Mouse (Mus musculus): ENCODE measurements around the gene Macf1. TPM values are rescaled to one million over a fixed set of nuclear protein-coding genes. Genes with fewer than 3 reads are reported as not detected.
"Not testable (repeated sequence)": the region's sequence is repeated elsewhere in the genome, so short reads cannot be mapped to it uniquely, and the experiment has no call there.

The Macf1 gene
- total RNA-seq, 2 experiments from 2014 or later = 230 to 254 TPM

DNA sequence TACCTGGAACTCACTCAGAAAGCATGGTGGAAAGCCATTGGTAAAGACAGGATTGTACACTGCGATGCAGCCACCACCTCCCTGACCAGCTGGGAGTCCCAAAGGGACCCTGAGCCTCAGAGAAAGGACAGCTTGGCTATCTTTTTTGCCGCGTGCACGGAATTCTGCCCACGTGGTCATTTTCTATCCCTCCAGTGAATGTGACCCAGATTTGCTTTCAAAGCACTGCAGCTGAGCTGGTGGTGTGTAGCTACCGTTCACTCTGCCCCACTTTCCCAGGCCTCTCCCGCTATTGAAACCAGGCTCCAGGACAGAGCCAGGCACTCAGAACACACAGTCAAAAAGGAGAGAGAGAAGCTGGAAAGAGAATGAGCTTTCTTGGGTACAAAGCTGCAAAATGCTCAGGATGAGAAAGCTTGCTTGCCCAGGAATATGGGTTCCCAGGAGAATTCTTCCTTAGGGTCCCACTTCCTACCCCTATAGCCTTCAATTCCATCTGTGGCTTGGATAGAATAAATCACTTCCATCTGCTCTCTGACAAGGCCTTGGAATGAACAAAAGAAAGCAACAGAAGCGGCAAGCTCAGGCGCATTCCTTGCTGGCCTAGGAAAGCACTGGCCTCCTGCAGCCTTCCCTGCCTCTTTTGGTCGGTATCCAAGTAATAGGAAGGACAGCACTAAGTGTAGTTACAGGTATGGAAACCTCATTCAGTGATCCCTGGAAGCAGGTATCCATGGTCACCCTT lies 6.9 kb downstream of the Macf1 start:
- DNase-seq (ENCODE audit: low spot score) = no peak
- intact Hi-C loops (cut with DNase I) = loop anchor here (10.0 kb wide), 1 partner anchor 372 kb away; no protein-coding TSS in a partner anchor

DNA sequence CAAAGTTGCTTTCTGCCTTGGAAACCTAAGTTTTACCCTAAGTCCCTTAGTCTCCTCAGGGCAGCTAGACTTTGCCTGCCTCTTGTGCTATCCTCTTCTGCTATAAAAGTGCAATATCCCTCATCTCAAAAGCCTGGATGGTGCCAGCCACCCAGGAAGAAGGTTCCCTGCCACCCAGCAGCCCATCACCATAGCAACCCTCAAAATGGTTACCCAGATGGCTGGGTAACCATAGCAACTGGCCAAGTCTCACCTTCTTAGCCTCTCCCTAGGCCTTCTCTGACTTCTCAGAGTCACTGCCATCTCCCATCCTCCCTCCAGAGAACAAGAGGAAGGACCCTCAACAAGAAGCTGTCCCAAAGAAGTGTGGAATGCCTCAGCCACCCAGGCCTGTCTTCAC lies 13.6 kb downstream of the Macf1 start:
- DNase-seq (ENCODE audit: low spot score) = no peak
- intact Hi-C loops (cut with DNase I) = loop anchor here (10.0 kb wide), 1 partner anchor 366 kb away; no protein-coding TSS in a partner anchor

DNA sequence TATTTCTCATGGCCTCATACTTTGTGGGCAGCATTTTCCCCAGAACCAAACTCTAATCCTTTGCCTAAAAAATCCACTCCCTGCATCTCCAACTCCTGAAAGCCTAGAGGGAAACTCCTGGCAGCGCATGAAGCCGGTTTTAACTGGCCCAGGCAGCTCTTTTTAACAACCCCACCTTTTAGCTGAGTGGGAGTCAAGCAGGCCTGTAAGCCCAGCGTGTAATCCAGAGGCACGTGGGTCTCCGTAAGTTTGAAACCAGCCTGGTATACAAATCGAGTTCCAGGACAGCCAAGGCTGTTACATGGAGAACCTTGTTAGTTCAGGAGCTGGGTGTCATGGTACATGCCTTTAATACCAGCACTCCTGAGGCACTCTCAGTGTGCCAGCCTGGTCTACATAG lies 14.5 kb downstream of the Macf1 start:
- no peak for DNase-seq (ENCODE audit: low spot score)
- intact Hi-C loops (cut with DNase I) = loop anchor here (10.0 kb wide), 2 partner anchors 205 to 365 kb away; no protein-coding TSS in a partner anchor

DNA sequence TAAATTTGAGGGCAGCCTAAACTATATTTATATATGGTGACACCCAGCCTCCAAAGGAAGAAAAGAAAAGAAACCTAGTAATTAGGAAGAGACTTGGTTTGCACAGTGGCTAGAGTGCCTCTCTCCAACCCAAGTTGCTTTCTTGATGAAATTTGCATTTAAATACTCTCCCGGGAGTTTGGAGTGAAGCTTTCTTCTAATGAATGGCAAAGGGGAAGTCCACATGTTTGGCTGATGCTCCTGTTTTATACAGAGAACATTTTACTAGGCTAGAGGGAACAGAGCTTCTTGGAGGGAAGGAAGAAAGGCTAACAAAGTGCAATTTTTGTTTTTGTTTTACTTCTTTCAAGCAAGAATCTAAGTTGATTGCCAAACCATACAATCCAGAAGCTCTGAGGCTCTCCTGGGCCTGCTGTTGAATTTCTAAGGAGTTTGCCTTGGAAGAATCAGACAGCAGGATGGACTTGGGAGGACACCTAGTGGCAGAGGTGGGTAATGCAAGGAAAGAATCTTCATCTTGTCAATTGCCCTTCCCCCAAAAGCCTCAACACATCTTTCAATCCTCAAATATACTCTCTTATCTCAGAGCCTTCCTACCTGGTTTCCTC lies 16.8 kb downstream of the Macf1 start:
- intact Hi-C loops (cut with DNase I) = loop anchor here (1.0 to 10.0 kb wide), 3 partner anchors 79 to 203 kb away; no protein-coding TSS in a partner anchor

DNA sequence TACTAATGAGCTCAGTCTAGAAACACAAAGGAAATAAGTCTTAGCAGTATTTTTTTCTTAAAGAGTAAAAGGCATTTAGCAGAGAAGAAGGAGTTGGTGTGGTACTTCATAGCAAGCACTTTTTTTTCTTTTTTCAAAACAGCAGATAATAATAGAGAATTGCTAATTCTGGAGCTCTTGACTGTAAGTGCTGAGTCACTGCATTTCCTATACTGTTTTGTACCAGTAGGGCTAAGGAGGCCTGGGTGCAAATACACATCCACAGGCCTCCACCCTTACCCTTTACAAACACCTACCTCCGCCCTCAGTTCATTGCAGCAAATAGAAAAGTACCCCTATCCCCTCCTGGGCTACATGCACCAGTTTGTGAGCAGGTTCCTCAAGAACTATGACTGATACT lies 17.6 kb downstream of the Macf1 start:
- intact Hi-C loops (cut with DNase I) = loop anchor here (10.0 kb wide), 1 partner anchor 202 kb away; no protein-coding TSS in a partner anchor
- no peak for DNase-seq (ENCODE audit: low spot score)

More for the DNA sequence above, 16.8 kb downstream of the Macf1 start:
- peak; percentile 35 for DNase-seq (ENCODE audit: low spot score)

DNA sequence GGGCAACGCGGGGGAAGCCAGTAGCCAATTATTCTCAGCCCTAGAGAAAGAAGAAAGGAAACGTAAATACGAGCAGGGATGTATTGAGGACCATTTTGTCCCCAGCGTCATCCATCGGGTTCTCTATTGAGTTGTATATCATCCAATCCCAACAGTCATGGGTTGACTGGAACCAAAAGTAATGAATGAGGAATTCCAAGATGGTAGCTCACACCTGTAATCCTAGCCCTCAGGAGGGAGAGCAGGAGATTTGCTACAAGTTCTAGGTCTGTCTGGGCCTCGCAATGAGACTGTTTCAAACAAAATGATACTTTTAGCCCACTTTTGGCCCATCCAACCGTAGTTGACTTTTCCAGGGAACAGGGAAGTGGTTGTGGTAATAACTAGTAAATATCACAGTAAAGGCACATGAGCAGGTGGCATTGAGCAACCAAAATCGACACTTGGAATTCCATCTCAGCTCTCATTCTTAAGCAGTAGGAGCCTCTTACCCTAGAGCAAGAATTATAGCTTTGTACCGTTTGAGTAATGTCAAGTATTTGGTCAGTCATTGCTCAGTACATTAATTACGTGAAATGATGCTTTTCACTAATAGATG lies 18.4 kb downstream of the Macf1 start:
- intact Hi-C loops (cut with DNase I) = loop anchor here (10.0 kb wide), 1 partner anchor 201 kb away; no protein-coding TSS in a partner anchor
- DNase-seq (ENCODE audit: low spot score) = no peak

DNA sequence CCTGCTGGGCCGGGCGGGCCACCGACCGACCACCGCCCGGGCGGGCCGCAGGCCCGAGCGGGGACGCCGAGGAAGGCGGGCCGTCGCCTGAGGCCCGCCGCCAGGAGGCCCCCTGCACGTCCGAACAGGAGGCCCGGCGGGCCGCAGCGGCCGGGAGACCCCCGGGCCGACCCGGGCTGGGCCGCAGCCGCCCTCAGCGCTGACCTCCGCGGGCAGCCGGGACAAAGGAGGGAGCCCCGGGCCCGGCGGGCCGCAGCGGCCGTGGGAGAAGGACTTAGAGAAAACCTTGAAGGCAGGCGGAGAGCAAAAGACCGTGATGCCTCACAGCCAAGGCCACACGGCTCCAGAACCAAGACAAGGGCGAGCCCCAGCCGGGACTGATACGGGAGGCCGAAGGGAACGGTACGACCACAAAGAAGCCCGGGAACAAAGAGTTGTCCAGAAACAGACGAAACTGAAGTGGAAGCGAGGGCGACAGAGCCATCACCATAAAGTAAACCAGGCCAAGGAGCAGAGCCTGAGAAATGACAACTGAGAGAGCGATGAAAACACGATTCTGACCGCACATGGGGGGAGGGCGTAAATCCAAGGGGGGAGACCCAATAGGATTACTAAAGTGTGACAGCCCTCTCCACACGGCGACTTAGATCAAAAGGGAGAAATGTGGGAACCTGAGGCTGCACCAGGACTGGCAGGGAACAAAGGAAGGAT lies 19.1 kb downstream of the Macf1 start:
- no peak for DNase-seq (ENCODE audit: low spot score)
- intact Hi-C loops (cut with DNase I) = loop anchor here (10.0 kb wide), 1 partner anchor 200 kb away; no protein-coding TSS in a partner anchor

DNA sequence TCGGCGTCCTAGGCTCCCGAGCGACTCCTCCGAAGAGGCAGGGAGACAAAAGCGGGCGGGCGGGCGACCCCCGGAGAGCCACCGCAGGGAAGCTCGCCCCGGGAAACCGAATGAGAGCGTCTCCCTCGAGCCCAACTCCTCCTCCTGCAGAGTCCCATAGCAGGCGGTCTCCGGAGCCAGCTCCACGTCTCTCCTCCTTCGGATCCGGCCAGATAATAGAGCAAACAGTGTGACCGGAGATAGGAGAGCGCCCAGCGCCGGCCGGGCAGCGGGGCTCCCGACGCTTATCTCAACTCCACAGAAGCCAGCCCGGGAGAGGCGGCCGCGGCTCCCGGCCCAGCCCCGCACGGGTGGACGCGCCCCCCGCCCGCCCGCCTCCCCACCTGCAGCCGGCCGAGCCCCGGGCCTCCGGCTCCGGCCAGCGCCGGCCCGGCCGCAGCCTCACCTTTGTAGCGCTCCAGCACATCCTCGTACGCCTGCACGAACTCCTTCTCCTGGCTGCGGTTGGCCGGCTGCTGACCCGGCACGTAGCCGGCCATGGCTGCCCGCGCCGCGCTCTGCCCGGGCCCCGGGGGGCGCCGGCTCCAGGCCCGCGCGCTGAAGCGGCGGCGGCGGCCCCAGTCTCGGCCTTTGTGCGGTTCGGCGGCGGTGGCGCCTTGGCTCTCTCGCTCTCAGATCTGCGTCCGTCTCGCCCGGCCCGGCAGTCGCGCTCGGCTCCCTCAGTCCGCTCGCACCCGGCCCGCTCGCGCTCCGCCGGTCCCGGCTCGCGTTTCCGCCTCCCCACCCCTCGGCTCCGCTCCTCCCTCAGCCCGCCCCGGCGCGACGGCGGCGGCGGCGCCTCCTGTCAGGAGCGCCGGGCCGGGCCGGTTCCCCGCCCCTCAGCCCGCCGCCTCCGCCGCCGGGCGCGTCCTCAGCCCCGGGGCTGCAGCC lies 19.9 kb downstream of the Macf1 start:
- intact Hi-C loops (cut with DNase I) = loop anchor here (10.0 kb wide), 1 partner anchor 199 kb away; no protein-coding TSS in a partner anchor
- DNase-seq (ENCODE audit: low spot score) = peak; percentile 72

DNA sequence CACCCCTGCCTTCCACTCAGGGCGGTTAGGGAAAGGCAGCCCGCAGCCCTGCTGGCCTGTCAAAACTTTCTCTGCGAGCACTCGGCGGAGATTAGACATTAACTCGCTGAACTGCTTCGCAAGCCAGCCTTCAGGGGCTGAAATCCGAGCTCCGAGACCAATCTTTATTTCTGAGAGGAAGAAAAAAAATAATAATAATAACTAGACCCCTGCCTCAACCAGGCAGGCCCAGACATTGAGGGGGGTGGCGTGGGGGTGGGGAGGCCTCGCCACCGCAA lies 20.5 kb downstream of the Macf1 start:
- intact Hi-C loops (cut with DNase I) = loop anchor here (1.0 to 10.0 kb wide), 2 partner anchors 30 to 199 kb away; no protein-coding TSS in a partner anchor
- DNase-seq (ENCODE audit: low spot score) = no peak

DNA sequence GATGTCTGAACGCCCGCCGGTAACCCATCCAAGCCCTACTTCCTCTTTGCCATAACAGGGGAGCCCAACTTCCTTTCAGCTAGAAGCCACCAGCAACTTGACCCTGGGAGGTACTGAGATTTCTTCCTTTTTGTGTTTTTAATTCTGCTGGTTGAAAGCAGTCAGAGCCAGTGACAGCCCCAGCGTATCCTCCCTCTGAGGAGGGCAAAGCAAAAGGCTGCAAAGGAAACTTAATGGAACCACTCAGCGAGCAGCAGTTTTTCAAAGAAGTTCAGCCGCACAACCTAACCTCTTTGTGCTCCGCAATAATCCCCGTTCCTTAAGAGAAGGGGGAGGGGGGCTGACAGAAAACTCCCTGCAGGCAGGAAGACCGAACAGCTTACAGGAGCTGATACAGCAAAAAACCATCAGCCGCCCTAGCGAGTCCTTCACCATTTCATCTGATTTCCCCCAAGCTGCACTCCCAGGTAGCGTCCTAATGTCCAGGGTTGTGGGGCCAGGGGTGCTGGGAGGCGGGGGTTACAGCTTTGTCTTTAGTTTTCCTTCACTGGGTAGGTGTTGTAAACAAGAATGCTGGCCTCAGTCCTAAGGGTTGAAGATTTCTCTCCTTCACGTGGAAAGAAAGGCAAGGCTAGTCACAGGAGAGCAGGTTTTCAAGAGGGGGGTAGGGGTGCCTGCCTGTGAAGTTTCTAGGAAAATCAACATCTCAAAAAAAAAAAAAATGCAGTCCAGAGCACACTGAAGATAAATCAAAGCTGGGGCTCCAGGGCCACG lies 21.1 kb downstream of the Macf1 start:
- intact Hi-C loops (cut with DNase I) = loop anchor here (1.0 to 10.0 kb wide), 2 partner anchors 30 to 198 kb away; no protein-coding TSS in a partner anchor

DNA sequence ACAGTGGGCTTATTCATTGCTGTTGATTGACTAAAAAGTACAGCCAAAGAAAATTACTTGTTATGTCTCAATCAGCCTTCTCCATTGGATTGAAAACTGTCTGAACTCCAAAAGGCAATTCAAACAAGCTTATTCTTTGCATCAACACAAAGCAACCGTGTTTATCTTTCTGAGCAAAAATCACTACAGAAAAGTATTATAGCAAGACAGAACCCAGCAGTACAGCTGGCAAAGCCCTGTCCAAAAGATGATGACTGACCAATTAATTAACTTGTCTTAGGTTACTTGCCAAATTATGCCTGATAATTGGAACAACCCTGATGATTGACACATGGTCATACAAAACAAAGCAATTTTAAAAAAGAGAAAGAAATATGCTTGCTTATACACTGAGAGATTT lies 26.0 kb downstream of the Macf1 start:
- no peak for DNase-seq (ENCODE audit: low spot score)
- intact Hi-C loops (cut with DNase I) = no loop called here

More for the DNA sequence above, 21.1 kb downstream of the Macf1 start:
- DNase-seq (ENCODE audit: low spot score) = no peak

DNA sequence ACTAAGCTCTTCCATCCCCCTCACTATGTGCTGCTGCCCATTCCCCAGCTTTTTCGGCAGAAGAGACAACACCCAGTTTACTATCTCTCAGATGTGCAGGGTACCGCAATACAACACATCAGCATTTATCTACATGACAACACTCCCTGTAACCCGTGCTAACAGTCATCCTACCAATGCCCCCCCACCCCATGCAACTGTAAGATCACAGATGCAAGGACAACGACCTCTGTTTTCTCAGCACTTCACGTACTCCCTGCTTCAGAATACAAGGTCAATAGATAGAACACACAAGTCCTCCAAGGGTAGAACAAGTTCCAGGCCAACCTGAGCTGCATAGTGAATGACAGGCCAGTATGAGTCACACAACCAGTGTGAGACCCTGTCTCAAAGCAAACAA lies 28.9 kb downstream of the Macf1 start:
- intact Hi-C loops (cut with DNase I) = no loop called here
- DNase-seq (ENCODE audit: low spot score) = no peak

DNA sequence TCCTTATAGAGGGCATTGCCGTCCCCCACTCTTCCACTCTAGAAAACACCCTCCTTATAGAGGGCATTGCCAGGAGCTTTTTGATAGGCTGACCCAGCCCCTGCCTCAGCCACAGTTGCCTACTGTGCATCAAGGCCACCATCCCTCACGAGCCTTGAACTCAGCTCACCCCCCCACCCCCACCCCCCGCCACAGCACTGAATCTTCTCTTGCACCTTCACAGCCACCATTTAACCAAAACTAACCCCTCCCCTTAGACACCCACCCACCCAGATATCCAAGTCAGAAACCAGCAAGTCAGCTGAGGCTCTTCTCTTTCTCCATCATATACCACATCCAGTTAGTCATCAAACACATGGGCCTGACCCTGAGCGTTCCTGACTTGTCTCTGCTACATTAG lies 29.6 kb downstream of the Macf1 start:
- no peak for DNase-seq (ENCODE audit: low spot score)
- intact Hi-C loops (cut with DNase I) = no loop called here

DNA sequence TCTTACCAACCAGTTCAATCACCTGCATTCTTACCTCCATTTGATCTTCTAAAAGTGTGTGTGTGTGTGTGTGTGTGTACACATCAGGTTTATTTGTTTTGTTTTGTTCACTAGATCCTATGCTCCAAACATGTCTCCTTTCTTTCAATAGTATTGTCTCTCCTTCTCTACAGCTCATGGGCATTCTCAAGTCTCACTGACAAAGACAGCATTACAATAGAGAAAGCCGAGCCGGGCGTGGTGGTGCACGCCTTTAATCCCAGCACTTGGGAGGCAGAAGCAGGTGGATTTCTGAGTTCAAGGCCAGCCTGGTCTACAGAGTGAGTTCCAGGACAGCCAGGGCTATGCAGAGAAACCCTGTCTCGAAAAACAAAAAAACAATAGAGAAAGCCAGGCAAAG lies 30.7 kb downstream of the Macf1 start:
- DNase-seq (ENCODE audit: low spot score); intact Hi-C loops (cut with DNase I): not testable (repeated sequence)

DNA sequence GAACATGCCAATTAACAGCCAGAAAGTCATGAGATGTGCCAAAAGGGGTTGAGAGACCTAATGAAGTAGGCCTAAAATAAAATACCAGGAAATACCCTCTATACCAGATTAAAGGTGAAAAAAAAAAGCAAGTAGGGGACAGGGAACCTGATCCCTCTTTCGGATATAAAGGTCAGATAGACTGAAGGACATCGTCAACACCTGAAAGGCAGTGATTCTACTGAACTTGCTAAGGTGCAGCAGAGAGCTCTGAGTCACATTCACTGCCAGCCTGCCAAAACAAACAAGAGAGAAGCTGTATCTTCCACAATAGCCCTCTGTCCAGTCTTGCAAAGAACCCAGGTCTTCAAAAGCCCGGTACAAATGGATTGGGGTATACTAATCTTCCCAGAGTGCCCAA lies 32.0 kb downstream of the Macf1 start:
- no peak for DNase-seq (ENCODE audit: low spot score)
- intact Hi-C loops (cut with DNase I) = no loop called here

DNA sequence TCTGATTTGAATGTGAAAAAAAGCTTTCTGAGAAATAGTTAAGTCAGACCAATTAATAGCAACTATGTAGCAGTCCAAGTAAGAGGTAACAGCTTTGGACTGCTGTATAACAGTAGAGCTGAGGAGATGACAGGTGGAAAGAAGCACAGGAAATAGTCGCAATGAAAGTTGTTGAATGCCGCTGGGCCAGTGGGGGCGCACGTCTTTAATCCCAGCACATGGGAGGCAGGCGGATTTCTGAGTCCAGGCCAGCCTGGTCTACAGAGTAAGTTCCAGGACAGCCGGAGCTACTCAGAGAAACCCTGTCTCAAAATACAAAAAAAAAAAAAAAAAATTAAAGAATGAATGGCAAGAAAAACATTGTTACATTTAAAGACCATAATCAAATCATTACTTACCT lies 35.0 kb downstream of the Macf1 start:
- no peak for DNase-seq (ENCODE audit: low spot score)
- intact Hi-C loops (cut with DNase I) = no loop called here

DNA sequence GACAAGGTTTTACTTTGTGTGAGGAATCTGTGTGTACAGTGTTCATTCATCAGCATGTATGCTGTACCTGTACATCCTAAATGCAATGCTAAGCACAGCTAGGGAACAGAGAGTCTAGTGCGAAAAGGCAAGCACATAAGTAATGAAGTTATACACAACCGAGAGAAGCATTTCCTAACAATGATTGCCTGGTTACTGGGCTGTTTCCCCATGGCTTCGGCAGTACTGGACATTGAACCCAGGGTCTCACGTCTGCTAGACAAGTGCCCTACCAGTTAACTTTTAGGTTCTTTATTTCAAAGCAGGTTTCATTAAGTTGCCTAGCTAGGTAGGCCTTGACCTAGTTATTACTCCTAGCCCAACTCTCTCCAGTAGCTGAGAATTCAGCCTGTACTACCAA lies 36.5 kb downstream of the Macf1 start:
- intact Hi-C loops (cut with DNase I) = no loop called here
- DNase-seq (ENCODE audit: low spot score) = no peak

DNA sequence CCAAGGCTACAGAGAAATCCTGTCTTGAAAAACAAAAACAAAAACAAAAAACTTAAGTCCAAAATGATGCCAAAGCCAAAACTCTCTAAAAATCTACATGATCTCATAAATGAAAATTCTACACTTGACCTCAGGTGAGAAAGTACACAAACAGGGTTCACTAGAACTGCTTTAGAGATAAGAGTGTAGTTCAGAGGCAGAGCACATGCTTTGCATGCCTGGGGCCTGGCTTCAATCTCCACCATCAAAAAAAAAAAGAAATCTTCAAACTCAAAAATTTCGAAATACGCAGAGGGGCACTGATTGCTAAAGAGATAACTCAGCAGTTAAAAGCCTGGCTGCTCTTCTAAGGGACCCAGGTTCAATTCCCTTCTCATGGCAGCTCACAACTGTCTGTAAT lies 37.1 kb downstream of the Macf1 start:
- intact Hi-C loops (cut with DNase I) = no loop called here
- no peak for DNase-seq (ENCODE audit: low spot score)
